Mouse (Mus musculus): ENCODE results near the gene Cfap20.

Cfap20 gene

DNA sequence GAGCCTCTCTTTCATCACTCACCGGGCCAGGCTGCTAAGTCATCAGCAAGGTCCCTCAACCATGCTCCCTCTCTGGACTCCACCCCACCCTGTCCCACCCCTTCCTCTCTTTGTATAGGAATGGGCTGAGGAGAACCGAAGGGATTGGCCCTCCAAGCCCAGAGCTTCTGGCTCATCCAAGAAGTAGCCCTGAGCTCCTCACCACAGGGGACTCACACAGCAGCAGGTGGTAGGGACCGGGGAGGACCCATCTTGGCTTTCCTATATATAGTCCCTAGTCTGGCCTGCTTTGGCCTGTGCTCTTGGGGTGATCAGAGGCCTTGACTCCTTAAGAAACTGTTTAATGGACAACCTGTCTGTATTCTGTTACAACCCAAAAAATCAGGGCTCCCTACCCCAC, 60.2 kb downstream of the Cfap20 start:
- DNase-seq (ENCODE audit: low spot score), result no peak

DNA sequence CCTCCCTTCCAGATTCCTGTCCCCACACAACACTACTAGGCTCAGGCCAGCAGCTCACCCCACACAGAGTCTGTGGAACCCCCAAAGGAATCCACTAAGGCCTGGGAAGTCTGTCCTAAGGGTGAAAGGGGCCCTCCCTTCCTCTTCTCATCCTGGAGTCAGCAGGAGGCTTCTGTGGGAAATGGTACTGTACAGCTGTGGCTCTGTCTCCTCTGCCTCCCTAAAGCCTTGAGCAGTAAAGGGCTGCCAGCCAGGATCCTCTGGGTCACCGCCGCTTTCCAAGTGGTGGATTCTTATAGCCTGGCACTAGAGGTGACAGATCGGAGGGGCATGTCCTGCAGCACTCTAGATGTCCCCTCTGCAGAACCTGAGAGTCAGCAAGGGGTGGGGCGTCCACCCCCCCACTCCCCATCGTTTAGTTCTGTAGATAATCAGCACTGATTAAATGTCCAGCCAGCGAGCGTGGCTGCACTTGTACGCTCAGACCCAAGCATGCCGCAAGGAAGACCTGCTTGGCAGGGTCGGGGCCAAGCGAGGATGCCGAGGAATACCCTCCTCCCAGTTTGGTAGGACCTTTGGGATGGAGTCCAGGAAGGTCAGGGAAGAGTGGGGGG, 61.2 kb downstream of the Cfap20 start:
- peak; percentile 60 for DNase-seq (ENCODE audit: low spot score)

Data from urinary bladder, postnatal 14 days (tissue).